Mouse (Mus musculus) kidney, postnatal 0 days (tissue): ENCODE results near the gene Iffo1. TPM values are rescaled to one million over a fixed set of nuclear protein-coding genes. Genes with fewer than 3 reads are reported as not detected.

Experiments
- ATAC-seq: fragments of 200-750 bp; cut with Nextera tagmentation; replicated peaks from 2 replicates; pipeline ENCODE4 v1.8.0; 2017; ENCODE audit warnings: low read depth, moderate number of reproducible peaks, moderate TSS enrichment, moderate library complexity; ENCODE audit not compliant: low FRiP score
- DNase-seq: peaks from one replicate; pipeline ENCODE4 v3.0.0-alpha.2; 2016; ENCODE audit warnings: low spot score
- H3K27ac ChIP-seq: fragments of 300-500 bp; sonication (generic); 2 replicates; pipeline ENCODE4 v1.5.1; 2014; ENCODE audit warnings: mild to moderate bottlenecking
- H3K27me3 ChIP-seq: fragments of 300-500 bp; sonication (generic); 2 replicates; pipeline ENCODE4 v1.6.1; 2014; ENCODE audit warnings: low read length, mixed read lengths; ENCODE audit not compliant: insufficient read depth
- H3K36me3 ChIP-seq: fragments of 300-500 bp; sonication (generic); 2 replicates; pipeline ENCODE4 v1.6.1; 2014; ENCODE audit warnings: low read length, mixed read lengths; ENCODE audit not compliant: insufficient read depth
- H3K4me1 ChIP-seq: fragments of 300-500 bp; sonication (generic); replicated peaks from 2 replicates; pipeline ENCODE4 v1.6.1; 2014; ENCODE audit warnings: antibody characterized with exemption, low read length, mixed read lengths; ENCODE audit not compliant: insufficient read depth
- H3K4me2 ChIP-seq: fragments of 300-500 bp; sonication (generic); 2 replicates; pipeline ENCODE4 v1.6.1; 2014; ENCODE audit warnings: mild to moderate bottlenecking, low read length, moderate library complexity, mixed read lengths
- H3K4me3 ChIP-seq: fragments of 300-500 bp; sonication (generic); replicated peaks from 2 replicates; pipeline ENCODE4 v1.5.1; 2014; ENCODE audit warnings: low read depth, low read length
- H3K9ac ChIP-seq: fragments of 300-500 bp; sonication (generic); 2 replicates; pipeline ENCODE4 v1.6.1; 2014; ENCODE audit warnings: low read depth, low read length
- H3K9me3 ChIP-seq: fragments of 300-500 bp; sonication (generic); replicated peaks from 2 replicates; pipeline ENCODE4 v1.6.1; 2016; ENCODE audit warnings: low read length, inconsistent platforms, mixed read lengths
- CTCF ChIP-seq: IDR thresholded peaks from 2 replicates; pipeline ENCODE4 v1.5.1; 2016; ENCODE audit warnings: antibody characterized with exemption, low read depth, mild to moderate bottlenecking, moderate library complexity
- WGBS: fragments of 180-500 bp; shearing (Covaris S2); extraction: QIAGEN DNeasy Blood & Tissue Kit; methylation state at CpG from one replicate; pipeline ENCODE4 v1.1.7; 2014; 5-methylcytosine and 5-hydroxymethylcytosine counted together
- polyA plus RNA-seq: library from polyadenylated mRNA; unstranded; fragments of >200 nt; fragmentation: Nextera tagmentation; extraction: Ambion mirVana; gene quantifications from 2 replicates; pipeline ENCODE4 v1.2.1, GENCODE M21; 2015

Iffo1 gene
- polyA plus RNA-seq, 1 experiment from 2014 or later = 8.1 TPM

DNA sequence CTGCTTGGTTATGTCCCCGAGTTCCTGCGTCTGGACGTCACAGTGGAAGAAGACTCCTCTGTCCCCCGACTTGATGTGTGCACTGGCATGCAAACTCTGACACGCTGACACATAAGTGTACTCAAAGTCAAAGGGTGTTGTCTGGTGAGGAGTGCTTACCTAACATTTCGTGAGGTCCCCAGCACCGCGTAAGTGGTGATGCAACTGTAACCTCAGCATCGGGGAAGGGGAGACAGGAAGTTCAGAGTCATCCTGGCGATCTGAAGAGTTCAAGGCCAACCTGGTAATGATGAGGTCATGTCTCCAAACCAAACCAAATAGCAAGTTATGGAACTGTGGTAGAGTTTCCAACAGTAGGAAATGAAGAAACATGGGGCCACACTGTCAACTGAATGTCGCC is 32.5 kb upstream of the Iffo1 start:
- H3K9me3 ChIP-seq = no peaks in the 10 kb centered on the region
- no peaks in the 10 kb centered on the region for H3K4me1 ChIP-seq
- no peak overlapping the region for H3K4me3 ChIP-seq
- DNase-seq (no peak), ATAC-seq (no peak)
- WGBS = 90% methylated on average over 11 of the region's 11 CpGs
- H3K27ac ChIP-seq = no peak overlapping the region
- H3K9ac ChIP-seq = no peak overlapping the region
- no peak for TF ChIP-seq CTCF
- no peak overlapping the region for H3K4me2 ChIP-seq
- H3K36me3 ChIP-seq = peaks cover 85% of the 10 kb centered on the region
- no peaks in the 10 kb centered on the region for H3K27me3 ChIP-seq

DNA sequence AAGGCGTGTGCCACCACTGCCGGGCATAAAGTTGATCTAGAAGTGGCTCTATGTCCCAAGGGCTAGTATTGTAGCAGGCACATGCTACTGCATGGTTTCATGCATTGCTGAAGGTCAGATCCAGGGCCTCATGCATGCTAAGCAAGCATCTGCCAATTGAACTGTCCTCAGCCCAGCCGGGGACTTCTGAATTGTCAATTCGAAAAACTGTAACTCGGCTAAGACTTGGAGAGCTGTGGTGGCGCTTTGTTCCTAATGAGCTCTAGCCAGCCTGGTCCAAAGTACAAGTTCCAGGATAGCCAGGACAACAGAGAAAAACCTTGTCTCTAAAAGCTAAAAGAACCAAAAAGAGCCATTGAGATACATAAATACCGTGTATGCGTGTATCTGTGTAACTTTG is 25.7 kb upstream of the Iffo1 start:
- H3K27ac ChIP-seq = no peak overlapping the region
- no peak for DNase-seq
- no peak for ATAC-seq
- H3K27me3 ChIP-seq = no peaks in the 10 kb centered on the region
- H3K36me3 ChIP-seq = peaks cover 81% of the 10 kb centered on the region
- H3K9ac ChIP-seq = no peak overlapping the region
- H3K4me1 ChIP-seq = no peaks in the 10 kb centered on the region
- no peak for TF ChIP-seq CTCF
- H3K9me3 ChIP-seq = no peaks in the 10 kb centered on the region
- no peak overlapping the region for H3K4me3 ChIP-seq
- H3K4me2 ChIP-seq = no peak overlapping the region
- 89% methylated on average over 8 of the region's 8 CpGs for WGBS

DNA sequence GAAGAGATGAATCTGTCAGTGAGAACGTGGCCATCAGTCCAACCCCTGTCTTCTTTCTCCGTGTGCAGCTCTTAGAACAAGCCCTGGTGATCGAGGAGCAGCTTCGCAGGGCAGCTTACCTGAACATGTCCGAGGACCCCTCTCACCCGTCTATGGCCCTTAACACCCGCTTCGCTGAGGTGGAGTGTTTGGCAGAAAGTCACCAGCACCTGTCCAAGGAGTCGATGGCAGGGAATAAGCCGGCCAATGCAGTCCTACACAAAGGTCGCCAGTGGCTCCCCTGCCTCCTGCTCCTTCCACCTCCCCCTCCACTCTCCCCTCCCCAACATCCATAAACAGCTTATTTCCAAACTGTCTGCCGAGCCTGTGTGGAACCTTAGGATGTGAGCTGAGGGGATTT is 16.3 kb upstream of the Iffo1 start:
- Histone ChIP-seq H3K27ac (no peak overlapping the region), H3K9ac (no peak overlapping the region), H3K4me3 (no peak overlapping the region), H3K4me2 (no peak overlapping the region), H3K36me3 (peaks cover 48% of the 10 kb centered on the region), H3K27me3 (no peaks in the 10 kb centered on the region), H3K4me1 (peaks cover 3% of the 10 kb centered on the region; the same call in 1 of the 2 replicates), H3K9me3 (no peaks in the 10 kb centered on the region)
- WGBS = 88% methylated on average over 12 of the region's 12 CpGs
- DNase-seq (no peak), ATAC-seq (no peak)
- no peak for TF ChIP-seq CTCF

DNA sequence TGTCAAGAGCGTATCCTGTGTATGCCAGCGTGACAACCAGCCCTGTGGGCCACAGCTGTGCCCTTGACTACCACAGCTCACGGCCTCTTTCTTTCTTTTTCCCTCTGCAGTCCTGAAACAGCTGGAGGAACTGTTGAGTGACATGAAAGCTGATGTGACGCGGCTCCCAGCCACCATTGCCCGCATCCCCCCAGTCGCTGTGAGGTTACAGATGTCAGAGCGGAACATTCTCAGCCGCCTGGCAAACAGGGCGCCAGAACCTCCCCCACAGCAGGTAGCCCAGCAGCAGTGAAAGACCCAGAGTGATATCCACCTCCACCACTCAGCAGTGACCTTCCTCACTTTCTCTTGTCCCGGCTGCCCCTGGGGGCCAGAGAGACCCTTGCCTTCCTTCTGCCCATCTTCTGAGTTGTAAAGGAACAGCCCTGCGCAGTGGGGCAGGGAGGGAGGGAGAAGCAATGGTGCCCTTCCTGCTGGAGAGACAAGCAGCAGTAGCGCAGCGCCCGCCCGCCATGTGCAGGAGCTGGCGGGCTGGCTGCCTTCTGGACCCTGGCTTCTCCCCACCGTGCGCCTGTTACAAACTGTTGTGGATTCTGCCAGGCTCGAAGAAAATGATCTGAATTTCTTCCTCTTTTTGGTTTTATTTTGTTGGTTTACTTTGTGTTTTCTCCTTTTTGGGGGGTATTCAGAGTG is 15.2 kb upstream of the Iffo1 start:
- no peak for ATAC-seq
- DNase-seq = no peak
- no peak overlapping the region for H3K4me3 ChIP-seq
- no peaks in the 10 kb centered on the region for H3K27me3 ChIP-seq
- no peaks in the 10 kb centered on the region for H3K9me3 ChIP-seq
- H3K9ac ChIP-seq = no peak overlapping the region
- peaks cover 49% of the 10 kb centered on the region for H3K36me3 ChIP-seq
- H3K4me1 ChIP-seq = peaks cover 3% of the 10 kb centered on the region; the same call in 1 of the 2 replicates
- H3K4me2 ChIP-seq = no peak overlapping the region
- TF ChIP-seq CTCF = no peak
- no peak overlapping the region for H3K27ac ChIP-seq
- WGBS = 86% methylated on average over 20 of the region's 20 CpGs

DNA sequence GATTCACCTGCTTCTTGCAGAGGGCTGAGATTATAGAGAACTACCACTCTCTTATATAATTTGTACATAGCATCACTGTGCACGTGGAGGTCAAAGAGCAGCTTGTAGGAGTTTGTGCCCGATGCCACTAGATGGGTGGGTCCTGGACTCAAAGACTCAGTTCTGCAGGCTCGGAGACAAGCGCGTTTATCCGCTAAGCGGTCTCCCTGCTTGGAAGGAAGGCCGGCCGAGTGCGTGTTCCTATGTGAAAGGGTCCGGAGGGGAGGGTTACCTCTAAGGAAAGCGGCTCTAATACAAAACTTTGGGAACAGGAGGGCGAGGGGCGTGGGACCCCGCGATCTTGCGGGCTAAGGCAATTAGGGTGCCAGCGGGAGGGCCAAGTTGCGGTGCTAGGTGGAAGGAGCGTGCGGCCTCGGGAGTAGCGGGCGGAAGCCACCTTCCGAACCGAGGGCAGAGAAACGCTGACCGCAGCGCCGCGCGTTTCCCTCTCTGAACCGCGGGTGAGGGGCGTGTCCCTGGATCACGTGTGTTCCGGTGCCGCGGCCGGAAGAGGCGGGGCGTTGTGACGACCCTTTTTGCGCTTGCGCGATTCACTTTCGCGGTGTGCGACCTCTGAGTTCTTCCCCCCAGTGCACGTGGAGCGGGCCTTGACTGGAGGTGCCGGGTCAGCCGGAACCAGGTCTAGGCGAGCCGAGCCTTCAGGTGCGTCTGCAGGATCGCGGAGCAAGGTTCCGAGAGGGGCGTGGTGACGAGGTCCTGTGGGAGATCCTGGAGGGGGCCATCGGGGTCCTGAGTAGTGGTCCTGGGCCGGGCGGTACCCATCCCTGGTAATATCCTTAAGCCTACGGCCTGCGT is 13.5 kb upstream of the Iffo1 start, which contains the start of gene Nop2:
Gene Nop2 (plus strand): TSS at position 608 of the 855 bp plus-strand sequence.
- H3K27ac ChIP-seq = peak within 1 kb of the TSS; percentile 85
- WGBS = under 1% methylated on average over 66 of the region's 66 CpGs
- H3K9me3 ChIP-seq = no peaks in the 10 kb centered on the region
- peak within 1 kb of the TSS; percentile 73 for H3K4me3 ChIP-seq
- no peaks in the 10 kb centered on the region for H3K27me3 ChIP-seq
- ATAC-seq (peak; percentile 92), DNase-seq (peak; percentile 96)
- no peak; the same call in 1 of the 2 replicates for TF ChIP-seq CTCF
- peaks cover 3% of the 10 kb centered on the region; the same call in 1 of the 2 replicates for H3K4me1 ChIP-seq
- H3K4me2 ChIP-seq = peak within 1 kb of the TSS; percentile 83
- peaks cover 42% of the 10 kb centered on the region for H3K36me3 ChIP-seq
- H3K9ac ChIP-seq = peak within 1 kb of the TSS; percentile 77

DNA sequence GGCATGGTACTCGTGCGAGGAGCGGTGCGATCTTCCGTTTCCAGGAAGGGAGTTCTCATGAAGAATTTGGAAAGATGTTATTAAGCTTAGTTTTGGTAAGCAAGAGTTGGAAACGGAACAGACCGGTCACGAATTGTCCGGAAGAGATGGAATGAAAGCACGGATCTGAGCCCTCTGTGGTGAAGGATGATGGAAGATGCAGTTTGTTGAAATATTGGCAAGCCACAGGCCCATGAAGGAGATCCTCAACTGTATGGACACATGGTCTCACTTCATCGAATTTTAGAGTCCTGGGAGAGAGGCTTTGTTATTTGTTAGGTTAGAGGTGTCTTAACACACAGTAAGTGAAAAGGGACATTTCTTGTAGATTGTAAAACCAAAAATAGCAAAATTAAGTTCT is 12.6 kb upstream of the Iffo1 start:
- no peak for ATAC-seq
- Histone ChIP-seq H3K36me3 (peaks cover 44% of the 10 kb centered on the region), H3K9ac (peak overlapping the region; percentile 77), H3K9me3 (no peaks in the 10 kb centered on the region), H3K4me3 (peak overlapping the region; percentile 73), H3K27ac (no peak overlapping the region; the same call in 1 of the 2 replicates), H3K4me1 (peaks cover 3% of the 10 kb centered on the region; the same call in 1 of the 2 replicates), H3K4me2 (peak overlapping the region; percentile 83), H3K27me3 (no peaks in the 10 kb centered on the region)
- no peak for DNase-seq
- WGBS = 5% methylated on average over 11 of the region's 11 CpGs
- TF ChIP-seq CTCF = no peak
